Mouse (Mus musculus) forebrain, embryonic 16.5 days (tissue): ENCODE results near the gene Cdyl. TPM values are rescaled to one million over a fixed set of nuclear protein-coding genes. Genes with fewer than 3 reads are reported as not detected.
A peak's percentile ranks its signal among the peaks of the same experiment; 100 is the strongest.

Experiments used
- ATAC-seq: fragments of 200-750 bp; cut with Nextera tagmentation; 2 replicates; pipeline ENCODE4 v1.8.0; 2017; ENCODE audit warnings: mild to moderate bottlenecking, moderate library complexity
- H3K27ac ChIP-seq: fragments of 300-500 bp; sonication (generic); 2 replicates; pipeline ENCODE4 v1.5.1; 2014; ENCODE audit warnings: low read length, control low read depth
- H3K27me3 ChIP-seq: fragments of 300-500 bp; sonication (generic); replicated peaks from 2 replicates; pipeline ENCODE4 v1.6.1; 2014; ENCODE audit warnings: low read length; ENCODE audit not compliant: control insufficient read depth, insufficient read depth
- H3K36me3 ChIP-seq: fragments of 300-500 bp; sonication (generic); 2 replicates; pipeline ENCODE4 v1.6.1; 2014; ENCODE audit not compliant: control insufficient read depth, insufficient read depth
- H3K4me1 ChIP-seq: fragments of 300-500 bp; sonication (generic); replicated peaks from 2 replicates; pipeline ENCODE4 v1.6.1; 2014; ENCODE audit warnings: low read length; ENCODE audit not compliant: control insufficient read depth, insufficient read depth
- H3K4me2 ChIP-seq: fragments of 300-500 bp; sonication (generic); 2 replicates; pipeline ENCODE4 v1.6.1; 2014; ENCODE audit warnings: mild to moderate bottlenecking, low read length, control low read depth
- H3K4me3 ChIP-seq: fragments of 300-500 bp; sonication (generic); replicated peaks from 2 replicates; pipeline ENCODE4 v1.5.1; 2014; ENCODE audit warnings: mild to moderate bottlenecking, low read length, control low read depth
- H3K9ac ChIP-seq: fragments of 300-500 bp; sonication (generic); replicated peaks from 2 replicates; pipeline ENCODE4 v1.6.1; 2014; ENCODE audit warnings: low read depth, low read length, control low read depth
- H3K9me3 ChIP-seq: fragments of 300-500 bp; sonication (generic); 2 replicates; pipeline ENCODE4 v1.6.1; 2016; ENCODE audit warnings: low read length; ENCODE audit not compliant: control insufficient read depth
- WGBS: fragments of 180-500 bp; shearing (Covaris S2); extraction: QIAGEN DNeasy Blood & Tissue Kit; methylation state at CpG from one replicate; pipeline ENCODE4 v1.1.7; 2014; 5-methylcytosine and 5-hydroxymethylcytosine counted together
- polyA plus RNA-seq: library from polyadenylated mRNA; unstranded; fragments of >200 nt; fragmentation: Nextera tagmentation; extraction: Ambion mirVana; gene quantifications from 2 replicates; pipeline ENCODE4 v1.2.1, GENCODE M21; 2015

The Cdyl gene
- polyA plus RNA-seq, 1 experiment from 2014 or later = 4.2 TPM

GRCm38 (mm10) chr13:35769673-35770072 is 110.0 kb downstream of the Cdyl start:
- H3K4me1 ChIP-seq = no peaks in the 10 kb centered on the region
- no peak overlapping the region for H3K9ac ChIP-seq
- WGBS = 45% methylated on average over 2 of the region's 2 CpGs
- H3K4me2 ChIP-seq = no peak overlapping the region
- no peak for ATAC-seq
- H3K9me3 ChIP-seq = no peaks in the 10 kb centered on the region
- no peak overlapping the region for H3K4me3 ChIP-seq
- H3K27me3 ChIP-seq = no peaks in the 10 kb centered on the region
- no peak overlapping the region for H3K27ac ChIP-seq
- no peaks in the 10 kb centered on the region for H3K36me3 ChIP-seq

- Histone ChIP-seq H3K9me3 (no peaks in the 10 kb centered on the region), H3K27me3 (no peaks in the 10 kb centered on the region), H3K36me3 (no peaks in the 10 kb centered on the region), H3K9ac (no peak overlapping the region), H3K4me3 (no peak overlapping the region), H3K4me1 (no peaks in the 10 kb centered on the region), H3K27ac (no peak overlapping the region), H3K4me2 (no peak overlapping the region)
- no peak for ATAC-seq
- 86% methylated on average over 9 of the region's 9 CpGs for WGBS
Measured at GRCm38 (mm10) chr13:35770421-35770820, 110.8 kb downstream of the Cdyl start.

GRCm38 (mm10) chr13:35771968-35772382 is 112.3 kb downstream of the Cdyl start:
- no peak overlapping the region for H3K4me3 ChIP-seq
- H3K27ac ChIP-seq = no peak overlapping the region
- peaks cover 10% of the 10 kb centered on the region; the same call in 1 of the 2 replicates for H3K4me1 ChIP-seq
- no peak overlapping the region for H3K9ac ChIP-seq
- no peaks in the 10 kb centered on the region for H3K9me3 ChIP-seq
- no peak for ATAC-seq
- no peaks in the 10 kb centered on the region for H3K36me3 ChIP-seq
- WGBS = 72% methylated on average over 9 of the region's 9 CpGs
- H3K4me2 ChIP-seq = no peak overlapping the region
- no peaks in the 10 kb centered on the region for H3K27me3 ChIP-seq

GRCm38 (mm10) chr13:35773763-35774162 is 114.1 kb downstream of the Cdyl start:
- H3K27me3 ChIP-seq = no peaks in the 10 kb centered on the region
- no peak overlapping the region for H3K27ac ChIP-seq
- no peaks in the 10 kb centered on the region for H3K36me3 ChIP-seq
- no peaks in the 10 kb centered on the region for H3K9me3 ChIP-seq
- H3K4me1 ChIP-seq = peaks cover 10% of the 10 kb centered on the region; the same call in 1 of the 2 replicates
- no peak overlapping the region for H3K4me2 ChIP-seq
- WGBS = 57% methylated on average over 7 of the region's 7 CpGs
- no peak overlapping the region for H3K9ac ChIP-seq
- H3K4me3 ChIP-seq = no peak overlapping the region
- no peak for ATAC-seq

GRCm38 (mm10) chr13:35776123-35776522 is 116.5 kb downstream of the Cdyl start:
- WGBS = 57% methylated on average over 7 of the region's 7 CpGs
- Histone ChIP-seq H3K4me2 (no peak overlapping the region), H3K27ac (no peak overlapping the region), H3K4me3 (no peak overlapping the region), H3K4me1 (peaks cover 10% of the 10 kb centered on the region; the same call in 1 of the 2 replicates), H3K9ac (no peak overlapping the region), H3K9me3 (no peaks in the 10 kb centered on the region), H3K27me3 (no peaks in the 10 kb centered on the region), H3K36me3 (no peaks in the 10 kb centered on the region)
- ATAC-seq = peak; percentile 71

GRCm38 (mm10) chr13:35780714-35781113 is 121.1 kb downstream of the Cdyl start:
- Histone ChIP-seq H3K9ac (no peak overlapping the region), H3K4me1 (peaks cover 13% of the 10 kb centered on the region), H3K4me2 (no peak overlapping the region), H3K9me3 (no peaks in the 10 kb centered on the region), H3K36me3 (no peaks in the 10 kb centered on the region), H3K4me3 (no peak overlapping the region), H3K27me3 (no peaks in the 10 kb centered on the region), H3K27ac (no peak overlapping the region)
- ATAC-seq = no peak
- 66% methylated on average over 3 of the region's 3 CpGs for WGBS

GRCm38 (mm10) chr13:35781755-35782154 is 122.1 kb downstream of the Cdyl start:
- Histone ChIP-seq H3K4me2 (no peak overlapping the region), H3K4me3 (no peak overlapping the region), H3K27ac (no peak overlapping the region), H3K36me3 (no peaks in the 10 kb centered on the region), H3K27me3 (no peaks in the 10 kb centered on the region), H3K9me3 (no peaks in the 10 kb centered on the region), H3K4me1 (peaks cover 5% of the 10 kb centered on the region), H3K9ac (no peak overlapping the region)
- no peak for ATAC-seq
- WGBS = 84% methylated on average over 3 of the region's 3 CpGs

GRCm38 (mm10) chr13:35782949-35783348 is 123.3 kb downstream of the Cdyl start:
- Histone ChIP-seq H3K4me2 (no peak overlapping the region), H3K4me3 (no peak overlapping the region), H3K36me3 (no peaks in the 10 kb centered on the region), H3K9ac (no peak overlapping the region), H3K27ac (no peak overlapping the region), H3K27me3 (no peaks in the 10 kb centered on the region), H3K4me1 (peaks cover 4% of the 10 kb centered on the region; the same call in 1 of the 2 replicates), H3K9me3 (no peaks in the 10 kb centered on the region)
- WGBS = 88% methylated on average over 2 of the region's 2 CpGs
- ATAC-seq = peak; percentile 59; the same call in 1 of the 2 replicates

GRCm38 (mm10) chr13:35783576-35783975 is 123.9 kb downstream of the Cdyl start:
- no peak overlapping the region for H3K4me3 ChIP-seq
- H3K27me3 ChIP-seq = no peaks in the 10 kb centered on the region
- peaks cover 4% of the 10 kb centered on the region; the same call in 1 of the 2 replicates for H3K4me1 ChIP-seq
- H3K9me3 ChIP-seq = no peaks in the 10 kb centered on the region
- no peak overlapping the region for H3K9ac ChIP-seq
- H3K36me3 ChIP-seq = no peaks in the 10 kb centered on the region
- ATAC-seq = no peak
- no peak overlapping the region for H3K4me2 ChIP-seq
- 91% methylated on average over 6 of the region's 6 CpGs for WGBS
- no peak overlapping the region for H3K27ac ChIP-seq

GRCm38 (mm10) chr13:35784281-35784680 is 124.6 kb downstream of the Cdyl start:
- Histone ChIP-seq H3K9ac (no peak overlapping the region), H3K4me3 (no peak overlapping the region), H3K27ac (no peak overlapping the region), H3K4me1 (peaks cover 4% of the 10 kb centered on the region; the same call in 1 of the 2 replicates), H3K9me3 (no peaks in the 10 kb centered on the region), H3K27me3 (no peaks in the 10 kb centered on the region), H3K4me2 (no peak overlapping the region), H3K36me3 (no peaks in the 10 kb centered on the region)
- ATAC-seq = no peak
- WGBS = 95% methylated on average over 4 of the region's 4 CpGs
